Mouse (Mus musculus): ENCODE results near the gene Vmn1r48.
"Not testable (repeated sequence)": the region's sequence is repeated elsewhere in the genome, so short reads cannot be mapped to it uniquely, and the experiment has no call there.

The Vmn1r48 gene

GRCm38 (mm10) chr6:90036741-90037140 is at the start of gene Vmn1r48:
Gene Vmn1r48 (minus strand): TSS chr6:90036841.
- not testable (repeated sequence) for DNase-seq (ENCODE audit: low spot score)

GRCm38 (mm10) chr6:90078406-90078805 is 41.8 kb upstream of the Vmn1r48 start, which contains the start of gene Vmn1r49:
Gene Vmn1r49 (minus strand): TSS chr6:90078506.
- DNase-seq (ENCODE audit: low spot score), result no peak

- not testable (repeated sequence) for DNase-seq (ENCODE audit: low spot score)
Observed at GRCm38 (mm10) chr6:90015847-90016246, 20.8 kb downstream of the Vmn1r48 start, which contains the start of gene Vmn1r47. Gene Vmn1r47 (plus strand): TSS chr6:90016147.

GRCm38 (mm10) chr6:89985989-89986388 is 50.7 kb downstream of the Vmn1r48 start:
- no peak for DNase-seq (ENCODE audit: low spot score)
